ENCODE assay signal across 7 mouse cellular contexts in genomic region chr19:6847841-6848517, GRCm38 (mm10). TPM values are rescaled to one million over a fixed set of nuclear protein-coding genes. Genes with fewer than 3 reads are reported as not detected.
DNase-seq lines count a peak whose midpoint lies in the region; ATAC-seq and TF ChIP-seq lines count a peak whose summit lies in the region.

No protein-coding gene starts in this region.

- peaks cover 55% of the 10 kb centered on the region for H3K27me3 ChIP-seq in liver, embryonic 12.5 days (replicated peaks)
- H3K27me3 ChIP-seq in liver, postnatal 0 days (ENCODE audit: insufficient read depth, low read length), result peaks cover 12% of the 10 kb centered on the region; the same call in 1 of the 2 replicates
- H3K27me3 ChIP-seq in forebrain, embryonic 10.5 days (ENCODE audit: poor library complexity, severe bottlenecking), result peaks cover 94% of the 10 kb centered on the region
- peaks cover 39% of the 10 kb centered on the region for H3K27me3 ChIP-seq in kidney, embryonic 16.5 days (ENCODE audit: insufficient read depth, low read length)

- no peak overlapping the region for H3K9ac ChIP-seq in liver, embryonic 12.5 days
- H3K9ac ChIP-seq in liver, postnatal 0 days (replicated peaks), result no peak overlapping the region
- 0 out of 2 replicates have a peak overlapping the region, but pooled peaks have one; percentile 23 for H3K9ac ChIP-seq in kidney, embryonic 16.5 days (replicated peaks; ENCODE audit: low read length)

- no peak overlapping the region for H3K27ac ChIP-seq in liver, embryonic 12.5 days
- no peak overlapping the region for H3K27ac ChIP-seq in liver, postnatal 0 days (ENCODE audit: low read depth)
- H3K27ac ChIP-seq in forebrain, embryonic 10.5 days, result no peak overlapping the region
- no peak overlapping the region for H3K27ac ChIP-seq in kidney, embryonic 16.5 days (ENCODE audit: low read length)

- H3K4me3 ChIP-seq in liver, embryonic 12.5 days, result no peak overlapping the region
- no peak overlapping the region for H3K4me3 ChIP-seq in liver, postnatal 0 days (ENCODE audit: low read depth, low read length)
- peak overlapping the region; percentile 45 for H3K4me3 ChIP-seq in forebrain, embryonic 10.5 days
- peak overlapping the region; percentile 28 for H3K4me3 ChIP-seq in kidney, embryonic 16.5 days (ENCODE audit: low read length)

- 0 out of 2 replicates have a peak, but pooled peaks have one; percentile 18 for ATAC-seq in liver, embryonic 12.5 days
- ATAC-seq in liver, postnatal 0 days, result no peak
- ATAC-seq in kidney, embryonic 16.5 days (ENCODE audit: low FRiP score, low TSS enrichment), result peak; percentile 53; the same call in 1 of the 2 replicates

- H3K4me1 ChIP-seq in liver, embryonic 12.5 days, result no peaks in the 10 kb centered on the region
- H3K4me1 ChIP-seq in liver, postnatal 0 days (ENCODE audit: insufficient read depth), result no peaks in the 10 kb centered on the region
- peaks cover 22% of the 10 kb centered on the region for H3K4me1 ChIP-seq in forebrain, embryonic 10.5 days
- H3K4me1 ChIP-seq in kidney, embryonic 16.5 days (ENCODE audit: insufficient read depth, low read length), result peaks cover 5% of the 10 kb centered on the region; the same call in 1 of the 2 replicates

- no peak for TF ChIP-seq EP300 in liver, postnatal 0 days (IDR thresholded peaks at IDR 0.05; ENCODE audit: low read depth)

- peak overlapping the region; percentile 26; the same call in 1 of the 2 replicates for H3K4me2 ChIP-seq in liver, embryonic 12.5 days
- no peak overlapping the region for H3K4me2 ChIP-seq in liver, postnatal 0 days (ENCODE audit: low read depth, low read length)
- peak overlapping the region; percentile 57 for H3K4me2 ChIP-seq in kidney, embryonic 16.5 days (replicated peaks; ENCODE audit: low read depth, low read length)

- H3K9me3 ChIP-seq in liver, embryonic 12.5 days (replicated peaks), result no peaks in the 10 kb centered on the region
- H3K9me3 ChIP-seq in liver, postnatal 0 days (ENCODE audit: low read length), result no peaks in the 10 kb centered on the region
- H3K9me3 ChIP-seq in forebrain, embryonic 10.5 days, result no peaks in the 10 kb centered on the region
- no peaks in the 10 kb centered on the region for H3K9me3 ChIP-seq in kidney, embryonic 16.5 days (ENCODE audit: low read length)

- no peaks in the 10 kb centered on the region for H3K36me3 ChIP-seq in liver, embryonic 12.5 days
- H3K36me3 ChIP-seq in liver, postnatal 0 days (replicated peaks; ENCODE audit: insufficient read depth, low read length), result no peaks in the 10 kb centered on the region
- no peaks in the 10 kb centered on the region for H3K36me3 ChIP-seq in forebrain, embryonic 10.5 days (replicated peaks)
- no peaks in the 10 kb centered on the region for H3K36me3 ChIP-seq in kidney, embryonic 16.5 days (ENCODE audit: insufficient read depth, low read length)

- intact Hi-C loops in left cerebral cortex, postnatal 4 days (cut with DNase I), result no loop called here

- WGBS in liver, embryonic 12.5 days (ENCODE audit: insufficient replicate concordance), result 61% methylated on average over 31 of the region's 31 CpGs
- 57% methylated on average over 31 of the region's 31 CpGs for WGBS in liver, postnatal 0 days (ENCODE audit: insufficient replicate concordance)
- 5% methylated on average over 31 of the region's 31 CpGs for WGBS in forebrain, embryonic 10.5 days
- WGBS in kidney, embryonic 16.5 days, result 3% methylated on average over 31 of the region's 31 CpGs

- no peak for TF ChIP-seq CTCF in liver, postnatal 0 days (IDR thresholded peaks at IDR 0.05; ENCODE audit: low read depth)

- no peak for DNase-seq in liver, postnatal 0 days
- DNase-seq in forebrain, embryonic 10.5 days (ENCODE audit: extremely low spot score, low spot score), result no peak
- DNase-seq in retina, embryonic 14.5 days (ENCODE audit: low spot score), result peak; percentile 40
- no peak for DNase-seq in left cerebral cortex, postnatal 4 days
- no peak for DNase-seq in urinary bladder, adult 2 months (ENCODE audit: low spot score)

RNA-seq across cellular contexts. Expression of gene Rps6ka4, which starts 7.5 kb away (rescaled TPM):
- polyA plus RNA-seq in liver, embryonic 12.5 days (2016; fragmentation: Nextera tagmentation; extraction: Ambion mirVana), result 8.5 and 8.7 TPM in 2 replicates
- 4.2 and 5.2 TPM in 2 replicates for polyA plus RNA-seq in liver, postnatal 0 days (2015; fragmentation: Nextera tagmentation; extraction: Ambion mirVana)
- polyA plus RNA-seq in forebrain, embryonic 10.5 days (2016; fragmentation: Nextera tagmentation; extraction: Ambion mirVana), result 4.9 and 5.4 TPM in 2 replicates
- polyA plus RNA-seq in kidney, embryonic 16.5 days (2015; fragmentation: Nextera tagmentation; extraction: Ambion mirVana), result 27.1 and 28.3 TPM in 2 replicates
- 10 to 100 TPM; 22.5 to 23.5 TPM for total RNA-seq in left cerebral cortex, postnatal 4 days (2021)
- polyA plus RNA-seq in urinary bladder, adult 2 months (2012; rRNA removed), result 34.6 and 37.5 TPM in 2 replicates

RNA-seq across cellular contexts. Expression of gene Ccdc88b, which starts 10.0 kb away (rescaled TPM):
- polyA plus RNA-seq in liver, embryonic 12.5 days (2016; fragmentation: Nextera tagmentation; extraction: Ambion mirVana), result 2.8 and 3.3 TPM in 2 replicates
- 2.6 and 2.8 TPM in 2 replicates for polyA plus RNA-seq in liver, postnatal 0 days (2015; fragmentation: Nextera tagmentation; extraction: Ambion mirVana)
- polyA plus RNA-seq in forebrain, embryonic 10.5 days (2016; fragmentation: Nextera tagmentation; extraction: Ambion mirVana), result 0.32 and 0.36 TPM in 2 replicates
- polyA plus RNA-seq in kidney, embryonic 16.5 days (2015; fragmentation: Nextera tagmentation; extraction: Ambion mirVana), result 0.74 and 0.75 TPM in 2 replicates
- total RNA-seq in left cerebral cortex, postnatal 4 days (2021), result under 1 TPM; 0.82 to 0.91 TPM
- polyA plus RNA-seq in urinary bladder, adult 2 months (2012; rRNA removed), result 2.5 and 3.2 TPM in 2 replicates

Comparison
In these comparisons a context has a peak if more than half of its experiments do, and no peak if none do; other contexts are left out.
1. H3K4me3 ChIP-seq: peak in forebrain, embryonic 10.5 days (single experiment) and kidney, embryonic 16.5 days (single experiment); none in liver, embryonic 12.5 days (single experiment) and liver, postnatal 0 days (single experiment).